Mouse (Mus musculus) neural tube, embryonic 14.5 days (tissue): ENCODE results near the gene Elmsan1. TPM values are rescaled to one million over a fixed set of nuclear protein-coding genes. Genes with fewer than 3 reads are reported as not detected.

Experiments used
- ATAC-seq: fragments of 200-750 bp; cut with Nextera tagmentation; 2 replicates; pipeline ENCODE4 v1.8.0; 2017; ENCODE audit warnings: low read depth, mild to moderate bottlenecking, moderate TSS enrichment, moderate library complexity
- H3K27ac ChIP-seq: fragments of 300-500 bp; sonication (generic); 2 replicates; pipeline ENCODE4 v1.5.1; 2014; ENCODE audit warnings: low read depth, mild to moderate bottlenecking, control low read depth, low read length, moderate library complexity, mixed read lengths
- H3K27me3 ChIP-seq: fragments of 300-500 bp; sonication (generic); 2 replicates; pipeline ENCODE4 v1.6.1; 2014; ENCODE audit warnings: low read length; ENCODE audit not compliant: control insufficient read depth, insufficient read depth
- H3K36me3 ChIP-seq: fragments of 300-500 bp; sonication (generic); 2 replicates; pipeline ENCODE4 v1.6.1; 2014; ENCODE audit warnings: low read length, mixed read lengths; ENCODE audit not compliant: control insufficient read depth, insufficient read depth
- H3K4me1 ChIP-seq: fragments of 300-500 bp; sonication (generic); 2 replicates; pipeline ENCODE4 v1.6.1; 2014; ENCODE audit warnings: low read length; ENCODE audit not compliant: control insufficient read depth, insufficient read depth
- H3K4me2 ChIP-seq: fragments of 300-500 bp; sonication (generic); 2 replicates; pipeline ENCODE4 v1.6.1; 2014; ENCODE audit warnings: mild to moderate bottlenecking, low read depth, low read length, control low read depth
- H3K4me3 ChIP-seq: fragments of 300-500 bp; sonication (generic); 2 replicates; pipeline ENCODE4 v1.5.1; 2014; ENCODE audit warnings: low read depth, low read length, control low read depth, mixed read lengths
- H3K9ac ChIP-seq: fragments of 300-500 bp; sonication (generic); replicated peaks from 2 replicates; pipeline ENCODE4 v1.6.1; 2014; ENCODE audit warnings: low read depth, mild to moderate bottlenecking, control low read depth, low read length, mixed read lengths
- H3K9me3 ChIP-seq: fragments of 300-500 bp; sonication (generic); 2 replicates; pipeline ENCODE4 v1.6.1; 2016; ENCODE audit warnings: low read length; ENCODE audit not compliant: control insufficient read depth
- WGBS: fragments of 180-500 bp; shearing (Covaris S2); extraction: QIAGEN DNeasy Blood & Tissue Kit; methylation state at CpG from one replicate; pipeline ENCODE4 v1.1.7; 2014; 5-methylcytosine and 5-hydroxymethylcytosine counted together
- polyA plus RNA-seq: library from polyadenylated mRNA; unstranded; fragments of >200 nt; fragmentation: Nextera tagmentation; extraction: Ambion mirVana; gene quantifications from 2 replicates; pipeline ENCODE4 v1.2.1, GENCODE M21; 2014

The Elmsan1 gene
- polyA plus RNA-seq, 1 experiment from 2014 or later = 4.5 TPM

- Histone ChIP-seq H3K9me3 (no peaks in the 10 kb centered on the region), H3K4me2 (no peak overlapping the region), H3K4me1 (no peaks in the 10 kb centered on the region), H3K27ac (no peak overlapping the region), H3K27me3 (no peaks in the 10 kb centered on the region), H3K9ac (no peak overlapping the region), H3K36me3 (peaks cover 15% of the 10 kb centered on the region), H3K4me3 (no peak overlapping the region)
- 71% methylated on average over 4 of the region's 4 CpGs for WGBS
- ATAC-seq = no peak
Observed at GRCm38 (mm10) chr12:84140135-84140534, 78.5 kb downstream of the Elmsan1 start.

DNA sequence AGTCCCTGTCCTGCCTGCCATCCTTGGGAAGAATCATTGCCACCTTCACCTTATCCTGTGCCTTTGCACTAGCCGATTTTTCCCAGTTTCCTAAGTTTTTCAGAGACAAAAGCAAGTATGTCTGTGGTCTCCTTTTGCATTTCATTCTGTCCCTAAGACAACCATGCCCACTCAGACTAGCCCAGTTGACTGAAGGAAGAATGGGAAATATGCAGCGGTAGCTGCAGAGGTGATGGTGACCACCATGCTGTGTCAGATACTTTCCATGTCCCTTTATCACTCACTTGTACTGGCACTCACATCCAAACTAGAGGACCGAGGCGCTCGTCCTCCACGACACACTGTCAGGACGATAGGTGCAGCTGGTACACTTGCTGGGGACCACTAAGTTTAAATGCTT, 81.5 kb downstream of the Elmsan1 start:
- Histone ChIP-seq H3K4me2 (no peak overlapping the region), H3K4me3 (no peak overlapping the region), H3K9me3 (no peaks in the 10 kb centered on the region), H3K36me3 (peaks cover 15% of the 10 kb centered on the region), H3K27ac (no peak overlapping the region), H3K9ac (no peak overlapping the region), H3K4me1 (no peaks in the 10 kb centered on the region), H3K27me3 (no peaks in the 10 kb centered on the region)
- 89% methylated on average over 7 of the region's 7 CpGs for WGBS
- no peak for ATAC-seq

- Histone ChIP-seq H3K4me1 (no peaks in the 10 kb centered on the region), H3K9me3 (no peaks in the 10 kb centered on the region), H3K4me3 (no peak overlapping the region), H3K27ac (no peak overlapping the region), H3K4me2 (no peak overlapping the region), H3K36me3 (peaks cover 12% of the 10 kb centered on the region), H3K27me3 (no peaks in the 10 kb centered on the region), H3K9ac (no peak overlapping the region)
- 59% methylated on average over 3 of the region's 3 CpGs for WGBS
- ATAC-seq = no peak
Observed at GRCm38 (mm10) chr12:84132265-84132664, 86.4 kb downstream of the Elmsan1 start.

GRCm38 (mm10) chr12:84129931-84130330, 88.8 kb downstream of the Elmsan1 start:
- 96% methylated on average over 8 of the region's 8 CpGs for WGBS
- Histone ChIP-seq H3K4me1 (no peaks in the 10 kb centered on the region), H3K27ac (no peak overlapping the region), H3K9ac (no peak overlapping the region), H3K9me3 (no peaks in the 10 kb centered on the region), H3K4me2 (no peak overlapping the region), H3K27me3 (no peaks in the 10 kb centered on the region), H3K4me3 (no peak overlapping the region), H3K36me3 (peaks cover 4% of the 10 kb centered on the region; the same call in 1 of the 2 replicates)
- ATAC-seq = no peak

DNA sequence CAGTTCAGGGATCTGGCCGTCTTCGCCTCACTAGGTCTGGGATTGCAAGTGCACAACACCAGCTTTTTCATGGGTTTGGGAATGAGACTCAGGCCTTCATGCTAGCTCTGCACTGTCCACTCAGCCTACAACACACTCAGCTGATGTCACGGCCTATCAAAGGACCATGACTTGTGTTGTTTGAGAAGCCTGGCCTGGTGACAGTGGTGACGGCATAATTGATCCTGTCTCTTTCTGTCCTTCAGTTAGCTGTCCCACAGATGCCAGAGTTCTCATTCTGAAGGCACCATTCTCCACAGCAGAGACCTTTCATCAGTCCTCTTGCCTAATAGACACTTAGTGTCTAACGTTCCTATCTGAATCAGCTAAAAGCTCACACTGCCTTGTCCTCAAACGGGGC, 90.1 kb downstream of the Elmsan1 start:
- Histone ChIP-seq H3K4me3 (no peak overlapping the region), H3K36me3 (peaks cover 4% of the 10 kb centered on the region; the same call in 1 of the 2 replicates), H3K4me2 (no peak overlapping the region), H3K27ac (no peak overlapping the region), H3K27me3 (no peaks in the 10 kb centered on the region), H3K4me1 (no peaks in the 10 kb centered on the region), H3K9me3 (no peaks in the 10 kb centered on the region), H3K9ac (no peak overlapping the region)
- 91% methylated on average over 6 of the region's 6 CpGs for WGBS
- ATAC-seq = no peak

DNA sequence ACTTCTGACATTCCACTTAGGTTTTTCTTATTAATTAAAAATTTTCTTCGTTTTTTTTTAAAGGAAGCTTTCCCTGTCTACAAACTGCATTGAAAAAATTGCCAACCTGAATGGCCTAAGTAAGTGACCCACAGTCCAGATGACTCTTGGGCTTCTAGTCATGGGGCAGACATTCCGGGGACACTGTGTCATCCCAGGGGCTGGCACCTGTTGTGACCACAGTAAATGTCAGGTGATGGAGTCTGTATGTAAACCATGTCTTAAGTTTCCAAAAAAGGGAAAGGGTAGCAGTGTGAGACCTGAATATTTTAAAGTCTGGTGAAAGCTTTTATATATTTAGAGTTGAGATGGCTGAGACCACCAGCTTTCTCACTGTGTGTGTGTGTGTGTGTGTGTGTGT, 91.8 kb downstream of the Elmsan1 start:
- Histone ChIP-seq H3K9ac (no peak overlapping the region), H3K27me3 (no peaks in the 10 kb centered on the region), H3K27ac (no peak overlapping the region), H3K36me3 (peaks cover 3% of the 10 kb centered on the region; the same call in 1 of the 2 replicates), H3K4me2 (no peak overlapping the region), H3K9me3 (no peaks in the 10 kb centered on the region), H3K4me1 (no peaks in the 10 kb centered on the region), H3K4me3 (no peak overlapping the region)
- ATAC-seq = no peak
- WGBS = 88% methylated on average over 2 of the region's 2 CpGs

DNA sequence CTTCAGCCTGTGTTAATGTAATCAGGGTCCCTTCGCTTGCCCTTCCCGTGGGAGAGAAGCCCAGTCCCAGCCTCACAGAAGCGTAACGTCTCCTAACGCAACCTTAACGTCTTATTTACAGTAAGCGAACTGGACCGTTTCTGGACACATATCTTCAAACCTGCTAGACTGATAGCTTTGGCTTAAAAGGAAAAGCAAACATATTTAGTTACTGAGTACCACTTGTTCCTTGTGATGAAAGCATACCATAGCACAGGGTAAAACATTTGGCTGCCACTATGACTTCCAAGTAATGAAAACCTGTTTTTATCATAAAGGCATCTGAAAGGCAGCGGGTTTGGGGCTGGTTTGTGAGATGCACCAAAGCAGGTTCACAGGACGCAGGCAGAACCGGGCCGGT, 92.8 kb downstream of the Elmsan1 start:
- ATAC-seq = no peak
- no peaks in the 10 kb centered on the region for H3K4me1 ChIP-seq
- H3K9ac ChIP-seq = no peak overlapping the region
- H3K4me3 ChIP-seq = no peak overlapping the region
- H3K9me3 ChIP-seq = no peaks in the 10 kb centered on the region
- WGBS = 85% methylated on average over 12 of the region's 12 CpGs
- H3K27ac ChIP-seq = no peak overlapping the region
- no peak overlapping the region for H3K4me2 ChIP-seq
- H3K27me3 ChIP-seq = no peaks in the 10 kb centered on the region
- H3K36me3 ChIP-seq = no peaks in the 10 kb centered on the region

GRCm38 (mm10) chr12:84119584-84119983, 99.1 kb downstream of the Elmsan1 start:
- no peak overlapping the region for H3K27ac ChIP-seq
- H3K27me3 ChIP-seq = no peaks in the 10 kb centered on the region
- H3K9me3 ChIP-seq = no peaks in the 10 kb centered on the region
- no peaks in the 10 kb centered on the region for H3K36me3 ChIP-seq
- 97% methylated on average over 5 of the region's 5 CpGs for WGBS
- peaks cover 7% of the 10 kb centered on the region for H3K4me1 ChIP-seq
- H3K4me3 ChIP-seq = no peak overlapping the region
- no peak for ATAC-seq
- H3K4me2 ChIP-seq = no peak overlapping the region
- no peak overlapping the region for H3K9ac ChIP-seq

GRCm38 (mm10) chr12:84114153-84114994, 104.3 kb downstream of the Elmsan1 start, which contains the start of gene Dnal1:
TSS of gene Dnal1 (plus strand) at chr12:84114366.
- peak within 1 kb of the TSS; percentile 72; the same call in 1 of the 2 replicates for H3K27ac ChIP-seq
- peak within 1 kb of the TSS; percentile 84 for H3K4me2 ChIP-seq
- peak within 1 kb of the TSS; percentile 74 for H3K9ac ChIP-seq
- ATAC-seq = peak; percentile 99
- H3K4me1 ChIP-seq = peaks cover 7% of the 10 kb centered on the region
- peak within 1 kb of the TSS; percentile 81 for H3K4me3 ChIP-seq
- H3K9me3 ChIP-seq = no peaks in the 10 kb centered on the region
- no peaks in the 10 kb centered on the region for H3K36me3 ChIP-seq
- H3K27me3 ChIP-seq = no peaks in the 10 kb centered on the region
- WGBS = 2% methylated on average over 32 of the region's 35 CpGs
